In genomic region chr15:86333606-86334005, GRCm38 (mm10) we compare ENCODE assay signal across 21 mouse cellular contexts.
"Had no signal": no experiment of that assay in that cellular context is flagged by ENCODE, and none has a peak within 500 bp of the region (broad histone marks: within the 10 kb centered on the region; RNA-seq: fewer than 3 reads in every experiment).

No protein-coding gene starts in this region.

- H3K9me3 ChIP-seq: heart, embryonic 13.5 days; heart, embryonic 15.5 days; hindbrain, embryonic 13.5 days; hindbrain, embryonic 15.5 days; limb, embryonic 10.5 days; limb, embryonic 12.5 days had no signal

- H3K4me1 ChIP-seq: heart, embryonic 13.5 days; heart, embryonic 15.5 days had no signal

- H3K27me3 ChIP-seq: heart, embryonic 15.5 days; hindbrain, embryonic 13.5 days; hindbrain, embryonic 15.5 days; limb, embryonic 12.5 days had no signal

- DNase-seq: gastrocnemius, postnatal 14 days; gastrocnemius, postnatal 36 days; heart, adult 11 months; heart, adult 2 months; heart, postnatal 10 days; kidney, adult 11 months; kidney, adult 8-10 months; kidney, postnatal 14 days; kidney, postnatal 36 days; layer of hippocampus, adult 9-11 months had no signal

- ATAC-seq: forebrain, embryonic 16.5 days; hindbrain, postnatal 0 days; intestine, embryonic 16.5 days had no signal

- H3K36me3 ChIP-seq: heart, embryonic 13.5 days; heart, embryonic 15.5 days; hindbrain, embryonic 13.5 days; hindbrain, embryonic 15.5 days; limb, embryonic 10.5 days; limb, embryonic 12.5 days had no signal

- H3K4me2 ChIP-seq: heart, embryonic 11.5 days; heart, embryonic 13.5 days; heart, embryonic 15.5 days; hindbrain, embryonic 13.5 days; hindbrain, embryonic 15.5 days; limb, embryonic 12.5 days had no signal

- H3K27ac ChIP-seq: heart, adult 2 months; heart, embryonic 13.5 days; heart, embryonic 15.5 days; hindbrain, embryonic 15.5 days; hindbrain, postnatal 0 days; left cerebral cortex, adult 2 months; limb, embryonic 10.5 days; limb, embryonic 12.5 days had no signal

- H3K9ac ChIP-seq: heart, embryonic 13.5 days; heart, embryonic 15.5 days; hindbrain, embryonic 13.5 days; hindbrain, embryonic 15.5 days; limb, embryonic 12.5 days had no signal

- H3K4me3 ChIP-seq: heart, adult 2 months; heart, embryonic 13.5 days; heart, embryonic 15.5 days; hindbrain, embryonic 13.5 days; hindbrain, embryonic 15.5 days; left cerebral cortex, adult 2 months; limb, embryonic 10.5 days; limb, embryonic 12.5 days had no signal
